Mouse (Mus musculus) large intestine, adult 2 months (tissue): ENCODE measurements at regions not wholly inside any gene's neighbourhood (a gene's known extent, or its start where the extent isn't known, plus 50 kb on each side); places are given as distances from the start of the nearest gene placed in this dataset.

Experiments
- DNase-seq: peaks from one replicate; pipeline ENCODE4 v3.0.0-alpha.2; 2012; ENCODE audit warnings: low read depth, low spot score
- WGBS: fragments of 180-500 bp; shearing (Covaris S2); methylation state at CpG from one replicate; pipeline ENCODE4 v1.1.7; 2018; 5-methylcytosine and 5-hydroxymethylcytosine counted together

DNA sequence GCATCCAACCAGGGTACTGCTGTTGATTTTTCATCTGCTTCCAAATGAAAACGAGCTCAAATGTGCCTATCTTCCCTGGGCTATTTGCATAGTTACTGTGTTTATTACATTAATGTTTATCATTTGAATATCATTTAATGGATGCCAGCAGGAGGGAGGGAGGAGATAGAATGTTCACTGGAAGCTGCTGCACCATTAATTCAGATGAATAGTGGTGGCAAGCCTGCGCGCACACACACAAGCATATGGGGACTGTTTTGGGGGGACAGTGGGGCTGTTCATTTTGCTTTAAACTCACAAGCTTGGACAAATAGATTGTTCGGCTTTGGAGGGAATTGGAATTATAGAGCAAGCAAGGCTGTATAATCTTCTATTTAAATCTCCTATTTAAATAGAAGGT is 74.3 kb upstream of the Samsn1 start:
- 80% methylated on average over 4 of the region's 4 CpGs for WGBS
- no peak for DNase-seq

DNA sequence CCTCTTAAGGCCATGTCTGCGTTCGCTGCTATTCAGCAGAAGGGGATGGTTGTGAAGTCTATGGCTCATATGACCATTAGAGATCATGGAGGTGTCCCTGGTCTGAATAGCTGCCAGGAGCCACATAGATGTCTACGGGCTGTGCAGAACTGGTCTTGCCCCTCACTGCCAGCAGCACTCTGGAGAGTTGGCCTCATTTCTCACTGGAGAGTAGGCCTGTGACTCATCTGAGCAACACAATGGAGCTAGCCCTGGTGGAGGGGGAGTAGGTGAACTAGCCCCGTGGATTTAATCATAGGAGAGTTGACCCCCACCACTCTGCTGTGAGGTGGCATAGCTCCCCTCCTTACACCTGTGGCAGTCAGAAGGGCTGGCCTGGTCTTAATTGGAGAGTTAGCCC is 63.3 kb upstream of the Samsn1 start:
- DNase-seq = no peak

DNA sequence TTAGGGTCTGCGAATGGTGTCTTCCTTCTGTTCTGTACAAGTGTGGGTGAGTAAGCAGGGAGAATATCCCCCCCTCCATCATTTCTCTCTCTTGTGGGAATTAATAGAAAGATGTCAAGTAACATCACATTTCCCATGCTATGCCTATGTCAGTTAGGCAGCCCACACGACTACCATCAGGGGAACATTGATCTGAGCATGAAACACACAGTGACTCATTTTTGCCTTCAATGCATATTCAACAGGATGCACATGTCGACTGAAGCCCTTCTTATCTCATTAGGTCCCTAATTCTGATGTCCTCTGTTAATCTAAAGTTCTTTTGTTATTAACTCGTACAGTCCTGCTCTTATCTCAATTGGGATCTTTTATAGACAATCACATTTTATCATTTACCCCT is 60.4 kb upstream of the Samsn1 start:
- WGBS = 68% methylated on average over 4 of the region's 4 CpGs
- DNase-seq = no peak

More for the DNA sequence above, 63.3 kb upstream of the Samsn1 start:
- 88% methylated on average over 4 of the region's 4 CpGs for WGBS

DNA sequence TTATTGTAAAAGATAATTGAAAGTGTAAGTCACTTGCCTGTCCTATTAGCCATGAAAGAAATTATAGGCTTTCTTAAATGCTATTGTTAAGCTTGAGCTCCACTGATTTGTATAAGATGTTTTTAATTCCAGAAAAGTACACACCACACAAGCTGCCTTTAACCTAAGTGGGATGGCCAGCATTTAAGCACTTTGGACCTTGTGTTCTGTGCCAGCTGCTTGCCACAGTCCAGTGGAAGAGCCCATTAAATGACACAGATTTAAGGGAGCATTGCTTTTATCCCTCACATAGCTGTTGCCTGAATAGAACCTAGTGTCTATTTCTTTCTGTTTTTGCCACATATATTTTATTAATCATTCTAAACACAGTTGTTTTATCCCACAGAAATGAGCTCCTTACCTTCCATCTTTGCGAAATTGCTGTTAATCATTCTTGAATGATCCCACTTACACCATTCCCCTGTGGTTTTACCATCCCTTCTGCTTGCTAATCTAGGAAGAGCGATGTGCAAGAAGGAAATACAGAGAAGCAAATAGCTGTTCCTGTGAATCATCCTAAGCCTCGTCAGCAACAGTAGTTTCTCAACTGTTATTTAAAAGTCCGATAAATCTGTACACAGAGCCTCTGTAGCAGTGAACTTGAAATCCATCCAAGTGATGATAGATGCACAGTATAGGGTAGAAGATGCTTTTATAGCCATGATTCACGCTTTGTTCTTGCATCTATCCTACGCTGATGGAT is 57.9 kb upstream of the Samsn1 start:
- 66% methylated on average over 6 of the region's 6 CpGs for WGBS
- no peak for DNase-seq

DNA sequence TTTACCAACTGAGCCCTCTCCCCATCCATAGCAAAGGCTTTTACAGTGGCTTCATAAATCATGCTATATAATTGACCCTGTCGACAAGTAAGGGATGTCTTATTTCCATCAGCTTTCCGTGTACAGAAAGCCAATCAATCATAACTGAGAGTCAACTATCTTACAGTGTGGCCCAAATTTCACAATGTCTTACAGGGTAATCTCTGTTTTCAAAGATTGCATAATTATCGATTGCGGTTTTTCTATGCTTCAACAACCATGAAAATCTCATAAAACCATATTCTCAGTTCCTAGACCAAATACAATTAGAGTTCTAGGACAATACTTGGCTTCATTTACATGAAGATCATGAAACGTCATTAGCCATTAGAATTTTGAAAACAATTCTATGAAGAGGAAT is 56.1 kb upstream of the Samsn1 start:
- 60% methylated on average over 5 of the region's 5 CpGs for WGBS
- no peak for DNase-seq

DNA sequence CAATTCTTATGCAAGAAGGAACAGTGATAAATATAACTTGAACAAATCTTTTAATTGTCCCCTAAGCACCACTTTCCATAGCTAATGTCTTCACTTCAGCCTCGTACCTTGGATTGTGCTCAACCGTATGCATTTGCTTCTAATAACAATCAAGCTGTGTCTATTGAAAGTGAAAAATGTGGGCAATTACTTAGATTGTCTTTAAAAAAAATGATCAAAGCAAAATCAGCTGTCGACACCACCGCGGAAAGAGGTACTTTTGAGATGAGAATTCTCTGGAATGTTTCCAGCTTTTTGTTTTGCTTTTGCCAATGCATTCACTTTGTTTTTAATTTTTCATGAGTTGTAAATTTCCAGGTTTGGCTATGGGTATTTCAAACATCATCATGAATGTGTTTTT is 54.1 kb upstream of the Samsn1 start:
- no peak for DNase-seq
- 85% methylated on average over 5 of the region's 5 CpGs for WGBS
